Mouse (Mus musculus): ENCODE data around the gene Wdr20.

DNA sequence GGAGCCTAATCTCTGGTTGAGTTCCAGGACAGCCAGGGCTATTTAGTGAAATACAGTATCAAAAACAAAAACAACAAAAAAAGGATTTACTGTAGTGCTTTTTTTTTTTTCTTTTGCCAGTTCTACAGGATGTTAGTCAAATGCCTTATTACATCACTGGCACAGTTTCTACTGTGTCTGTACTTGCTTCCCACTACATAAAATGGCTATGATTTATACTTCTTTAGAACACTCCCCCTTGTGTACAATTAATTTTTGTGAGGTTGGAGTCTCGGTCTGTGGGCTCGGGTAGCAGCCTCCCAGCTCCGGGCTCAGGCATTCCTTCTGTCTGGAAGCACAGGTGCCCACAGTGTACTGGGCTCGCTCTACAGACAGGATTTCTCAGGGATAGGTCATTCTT lies 1.1 kb upstream of the Wdr20 start:
- no peak for TF ChIP-seq CTCF (IDR thresholded peaks at IDR 0.05; ENCODE audit: low read depth, low read length)
- no peak for TF ChIP-seq GATA2 (IDR thresholded peaks at IDR 0.05; ENCODE audit: borderline replicate concordance, low read depth, low read length)
- no peak for TF ChIP-seq TAL1 (conservative IDR thresholded peaks at IDR 0.05; ENCODE audit: low read depth, low read length)
- TF ChIP-seq GATA1 (IDR thresholded peaks at IDR 0.05; ENCODE audit: borderline replicate concordance, low read length), result no peak
- TF ChIP-seq POLR2AphosphoS5 (IDR thresholded peaks at IDR 0.05; ENCODE audit: insufficient replicate concordance, low read depth, low read length), result no peak
